Mouse (Mus musculus) thymus, adult 18-20 months (tissue): ENCODE measurements at regions not wholly inside any gene's neighbourhood (a gene's known extent, or its start where the extent isn't known, plus 50 kb on each side); places are given as distances from the start of the nearest gene placed in this dataset.

Experiments
- DNase-seq, 2 experiments: peaks; one replicate each; pipeline ENCODE4 v3.0.0; 2022; ENCODE audit warnings: mixed read lengths in 2 of 2

GRCm38 (mm10) chr12:73491370-73491769 lies 54.8 kb downstream of the Tmem30b start:
- no peak for DNase-seq

- DNase-seq = no peak
Observed at GRCm38 (mm10) chr12:73482858-73483257, 63.3 kb downstream of the Tmem30b start.

- DNase-seq = no peak
Observed at GRCm38 (mm10) chr12:73482275-73482674, 63.9 kb downstream of the Tmem30b start.

GRCm38 (mm10) chr12:73481705-73482104 lies 64.5 kb downstream of the Tmem30b start:
- DNase-seq = no peak

GRCm38 (mm10) chr12:73481165-73481564 lies 65.0 kb downstream of the Tmem30b start:
- DNase-seq = no peak

- no peak for DNase-seq
Observed at GRCm38 (mm10) chr12:73480610-73480971, 65.6 kb downstream of the Tmem30b start.

- no peak for DNase-seq
Observed at GRCm38 (mm10) chr12:73479932-73480609, 66.1 kb downstream of the Tmem30b start.

- no peak for DNase-seq
Observed at GRCm38 (mm10) chr12:73478641-73479040, 67.6 kb downstream of the Tmem30b start.

GRCm38 (mm10) chr12:73476421-73476858 lies 69.8 kb downstream of the Tmem30b start:
- DNase-seq = no peak

GRCm38 (mm10) chr12:73475774-73476173 lies 70.4 kb downstream of the Tmem30b start:
- DNase-seq = no peak

GRCm38 (mm10) chr12:73475020-73475419 lies 71.2 kb downstream of the Tmem30b start:
- no peak for DNase-seq

- DNase-seq = no peak
Observed at GRCm38 (mm10) chr12:73473111-73473510, 73.1 kb downstream of the Tmem30b start.

- DNase-seq = no peak
Observed at GRCm38 (mm10) chr12:73471966-73472365, 74.2 kb downstream of the Tmem30b start.

GRCm38 (mm10) chr12:73466484-73466883 lies 79.7 kb downstream of the Tmem30b start:
- no peak for DNase-seq

- no peak for DNase-seq
Observed at GRCm38 (mm10) chr12:73465975-73466374, 80.2 kb downstream of the Tmem30b start.

GRCm38 (mm10) chr12:73464311-73464710 lies 81.9 kb downstream of the Tmem30b start:
- no peak for DNase-seq

GRCm38 (mm10) chr12:73462091-73462490 lies 84.1 kb downstream of the Tmem30b start:
- no peak for DNase-seq

- no peak for DNase-seq
Observed at GRCm38 (mm10) chr12:73460291-73460761, 85.9 kb downstream of the Tmem30b start.

GRCm38 (mm10) chr12:73451257-73451656 lies 94.9 kb downstream of the Tmem30b start:
- no peak for DNase-seq

- no peak for DNase-seq
Observed at GRCm38 (mm10) chr12:73450541-73450940, 95.7 kb downstream of the Tmem30b start.

- peak in 1 of 2 experiments; percentile 10 for DNase-seq
Observed at GRCm38 (mm10) chr12:73449911-73450520, 96.2 kb downstream of the Tmem30b start.

- peak in 1 of 2 experiments; percentile 30 for DNase-seq
Observed at GRCm38 (mm10) chr12:73449069-73449468, 97.1 kb downstream of the Tmem30b start.

- no peak for DNase-seq
Observed at GRCm38 (mm10) chr12:73448388-73448965, 97.7 kb downstream of the Tmem30b start.

- no peak for DNase-seq
Observed at GRCm38 (mm10) chr12:73447172-73447571, 99.0 kb downstream of the Tmem30b start.
